Mouse (Mus musculus): ENCODE measurements at regions not wholly inside any gene's neighbourhood (a gene's known extent, or its start where the extent isn't known, plus 50 kb on each side); places are given as distances from the start of the nearest gene placed in this dataset.

- H3K4me1 ChIP-seq = no peaks in the 10 kb centered on the region
- 90% methylated on average over 8 of the region's 8 CpGs for WGBS
These were observed 59.4 kb downstream of the Cox18 start for GRCm38 (mm10) chr5:90164434-90164833.

GRCm38 (mm10) chr5:90163033-90163859 is 60.6 kb downstream of the Cox18 start:
- no peak overlapping the region for H3K4me3 ChIP-seq
- H3K9me3 ChIP-seq (replicated peaks) = no peaks in the 10 kb centered on the region
- 88% methylated on average over 18 of the region's 18 CpGs for WGBS
- no peak for ATAC-seq
- H3K4me1 ChIP-seq = no peaks in the 10 kb centered on the region
- H3K9ac ChIP-seq = no peak overlapping the region
- H3K4me2 ChIP-seq = no peak overlapping the region
- H3K27me3 ChIP-seq = no peaks in the 10 kb centered on the region
- H3K27ac ChIP-seq = no peak overlapping the region
- H3K36me3 ChIP-seq (ENCODE audit: poor library complexity, severe bottlenecking) = no peaks in the 10 kb centered on the region

More at GRCm38 (mm10) chr5:90164434-90164833, 59.4 kb downstream of the Cox18 start:
- H3K27ac ChIP-seq = no peak overlapping the region
- no peaks in the 10 kb centered on the region for H3K9me3 ChIP-seq (replicated peaks)
- no peak overlapping the region for H3K9ac ChIP-seq
- no peaks in the 10 kb centered on the region for H3K36me3 ChIP-seq (ENCODE audit: poor library complexity, severe bottlenecking)
- H3K4me2 ChIP-seq = no peak overlapping the region
- no peak overlapping the region for H3K4me3 ChIP-seq
- no peaks in the 10 kb centered on the region for H3K27me3 ChIP-seq
- no peak for ATAC-seq

GRCm38 (mm10) chr5:90160281-90160680 is 63.5 kb downstream of the Cox18 start:
- ATAC-seq = no peak
- H3K9ac ChIP-seq = no peak overlapping the region
- H3K4me3 ChIP-seq = no peak overlapping the region
- no peaks in the 10 kb centered on the region; the same call in 1 of the 2 replicates for H3K36me3 ChIP-seq (ENCODE audit: poor library complexity, severe bottlenecking)
- no peaks in the 10 kb centered on the region for H3K9me3 ChIP-seq (replicated peaks)
- H3K27ac ChIP-seq = no peak overlapping the region
- no peaks in the 10 kb centered on the region for H3K4me1 ChIP-seq
- H3K4me2 ChIP-seq = no peak overlapping the region
- H3K27me3 ChIP-seq = no peaks in the 10 kb centered on the region
- 62% methylated on average over 4 of the region's 4 CpGs for WGBS

- no peak overlapping the region for H3K4me3 ChIP-seq
- H3K4me2 ChIP-seq = no peak overlapping the region
- no peaks in the 10 kb centered on the region for H3K9me3 ChIP-seq (replicated peaks)
- H3K27ac ChIP-seq = no peak overlapping the region
- H3K36me3 ChIP-seq (ENCODE audit: poor library complexity, severe bottlenecking) = no peaks in the 10 kb centered on the region; the same call in 1 of the 2 replicates
- no peaks in the 10 kb centered on the region for H3K27me3 ChIP-seq
- WGBS = 94% methylated on average over 4 of the region's 4 CpGs
- H3K9ac ChIP-seq = no peak overlapping the region
- H3K4me1 ChIP-seq = no peaks in the 10 kb centered on the region
- ATAC-seq = peak; percentile 10; the same call in 1 of the 2 replicates
These were observed 67.3 kb downstream of the Cox18 start for GRCm38 (mm10) chr5:90156522-90156921.

GRCm38 (mm10) chr5:90149611-90150532 is 73.9 kb downstream of the Cox18 start:
- no peaks in the 10 kb centered on the region for H3K27me3 ChIP-seq
- no peak overlapping the region for H3K4me2 ChIP-seq
- no peak overlapping the region for H3K4me3 ChIP-seq
- no peaks in the 10 kb centered on the region for H3K9me3 ChIP-seq (replicated peaks)
- H3K4me1 ChIP-seq = no peaks in the 10 kb centered on the region
- WGBS = 84% methylated on average over 22 of the region's 22 CpGs
- no peak overlapping the region for H3K9ac ChIP-seq
- no peak for ATAC-seq
- H3K27ac ChIP-seq = no peak overlapping the region
- no peaks in the 10 kb centered on the region for H3K36me3 ChIP-seq (ENCODE audit: poor library complexity, severe bottlenecking)

GRCm38 (mm10) chr5:90135971-90136370 is 87.8 kb downstream of the Cox18 start:
- ATAC-seq = no peak
- no peaks in the 10 kb centered on the region for H3K36me3 ChIP-seq (ENCODE audit: poor library complexity, severe bottlenecking)
- H3K27ac ChIP-seq = no peak overlapping the region
- WGBS = 88% methylated on average over 7 of the region's 7 CpGs
- H3K27me3 ChIP-seq = no peaks in the 10 kb centered on the region
- no peak overlapping the region for H3K4me3 ChIP-seq
- no peak overlapping the region for H3K9ac ChIP-seq
- no peaks in the 10 kb centered on the region for H3K4me1 ChIP-seq
- no peak overlapping the region for H3K4me2 ChIP-seq
- H3K9me3 ChIP-seq (replicated peaks) = no peaks in the 10 kb centered on the region

DNA sequence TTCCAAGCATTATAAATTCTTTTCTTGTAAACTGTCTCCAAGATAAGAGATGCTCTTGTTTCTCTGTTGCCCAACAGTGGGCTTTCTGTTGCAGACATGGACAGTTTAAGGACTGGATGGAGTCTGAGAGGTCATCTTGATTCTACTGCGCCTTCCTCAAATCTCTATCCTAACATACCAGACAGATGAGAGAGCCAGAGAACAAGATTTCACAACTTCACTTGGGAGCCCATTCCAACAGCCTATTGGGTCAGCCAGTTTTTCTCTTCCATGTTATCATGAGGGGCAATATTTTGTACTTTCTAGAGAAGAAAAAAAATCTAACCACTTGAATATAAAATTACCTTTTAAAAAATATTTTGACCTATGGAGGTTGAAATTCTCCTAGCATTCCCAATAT is 116.8 kb downstream of the Cox18 start:
- Histone ChIP-seq H3K27me3 (no peaks in the 10 kb centered on the region), H3K4me2 (no peak overlapping the region), H3K36me3 (ENCODE audit: poor library complexity, severe bottlenecking) (no peaks in the 10 kb centered on the region), H3K4me1 (peaks cover 5% of the 10 kb centered on the region; the same call in 1 of the 2 replicates), H3K9ac (no peak overlapping the region), H3K4me3 (no peak overlapping the region), H3K27ac (no peak overlapping the region), H3K9me3 (replicated peaks) (no peaks in the 10 kb centered on the region)
- ATAC-seq = no peak
- 97% methylated on average over 1 of the region's 1 CpGs for WGBS

- no peak overlapping the region for H3K27ac ChIP-seq
- 34% methylated on average over 7 of the region's 7 CpGs for WGBS
- no peak for ATAC-seq
- peaks cover 5% of the 10 kb centered on the region; the same call in 1 of the 2 replicates for H3K4me1 ChIP-seq
- no peak overlapping the region for H3K9ac ChIP-seq
- no peaks in the 10 kb centered on the region for H3K9me3 ChIP-seq (replicated peaks)
- no peaks in the 10 kb centered on the region for H3K27me3 ChIP-seq
- no peaks in the 10 kb centered on the region for H3K36me3 ChIP-seq (ENCODE audit: poor library complexity, severe bottlenecking)
- no peak overlapping the region for H3K4me2 ChIP-seq
- H3K4me3 ChIP-seq = no peak overlapping the region
These were observed 119.1 kb downstream of the Cox18 start for GRCm38 (mm10) chr5:90104672-90105071.

- no peak overlapping the region for H3K4me3 ChIP-seq
- 82% methylated on average over 7 of the region's 7 CpGs for WGBS
- H3K27me3 ChIP-seq = no peaks in the 10 kb centered on the region
These were observed 135.3 kb downstream of the Cox18 start for GRCm38 (mm10) chr5:90088541-90088940.

DNA sequence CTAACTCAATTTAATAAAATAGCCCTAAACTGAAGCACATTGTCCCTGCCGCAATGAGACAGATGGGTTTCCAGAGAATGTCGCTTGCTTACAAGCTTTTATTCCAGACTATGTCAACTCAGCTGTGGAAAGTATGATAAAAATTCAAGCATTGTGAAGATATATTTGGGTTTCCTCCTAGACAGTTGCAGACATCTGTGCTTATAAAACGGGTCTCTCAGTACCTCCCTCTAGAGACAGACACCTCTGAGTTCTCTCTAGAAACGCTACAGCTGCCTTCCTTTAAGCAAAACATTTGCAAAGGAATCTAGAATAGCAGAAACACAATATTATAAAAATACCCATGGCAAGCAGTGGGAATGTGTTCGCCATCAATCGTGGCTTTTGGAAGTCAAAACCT is 137.3 kb downstream of the Cox18 start:
- no peak overlapping the region for H3K4me2 ChIP-seq
- 93% methylated on average over 6 of the region's 6 CpGs for WGBS
- H3K27ac ChIP-seq = no peak overlapping the region
- H3K9me3 ChIP-seq (replicated peaks) = no peaks in the 10 kb centered on the region
- H3K4me3 ChIP-seq = no peak overlapping the region
- no peak for ATAC-seq
- no peaks in the 10 kb centered on the region for H3K27me3 ChIP-seq
- H3K4me1 ChIP-seq = 0 out of 2 replicates have a peak, but pooled peaks cover 3% of the 10 kb centered on the region
- H3K36me3 ChIP-seq (ENCODE audit: poor library complexity, severe bottlenecking) = no peaks in the 10 kb centered on the region
- H3K9ac ChIP-seq = no peak overlapping the region

More at GRCm38 (mm10) chr5:90088541-90088940, 135.3 kb downstream of the Cox18 start:
- Histone ChIP-seq H3K36me3 (ENCODE audit: poor library complexity, severe bottlenecking) (no peaks in the 10 kb centered on the region), H3K9me3 (replicated peaks) (no peaks in the 10 kb centered on the region), H3K4me1 (0 out of 2 replicates have a peak, but pooled peaks cover 3% of the 10 kb centered on the region), H3K27ac (no peak overlapping the region), H3K4me2 (no peak overlapping the region), H3K9ac (no peak overlapping the region)
- ATAC-seq = no peak

DNA sequence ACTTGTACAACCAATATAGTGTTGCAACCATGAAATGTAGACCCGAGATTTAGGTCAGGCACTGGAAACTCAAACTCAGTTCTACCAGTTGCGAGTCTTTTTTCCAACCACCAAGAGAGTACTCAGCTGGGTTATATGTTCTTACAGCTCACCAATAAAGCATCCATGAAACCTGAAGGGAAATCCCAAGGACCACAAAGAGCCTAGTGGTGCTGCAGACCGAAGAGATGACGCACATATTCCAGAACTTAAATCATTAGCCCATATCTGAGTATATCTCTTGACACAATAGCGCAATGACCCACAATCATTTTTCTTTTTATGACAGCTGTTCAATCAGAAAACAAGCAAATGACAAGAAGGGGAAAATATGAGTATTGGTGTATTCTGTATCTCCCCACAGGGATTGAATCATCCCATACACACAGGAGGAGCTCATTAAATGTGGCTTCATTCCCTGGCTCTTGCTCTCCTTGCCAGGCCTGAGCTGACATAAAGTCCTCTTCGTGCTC is 146.7 kb downstream of the Cox18 start:
- no peak overlapping the region for H3K27ac ChIP-seq
- H3K9ac ChIP-seq = no peak overlapping the region
- no peak overlapping the region for H3K4me2 ChIP-seq
- no peak overlapping the region for H3K4me3 ChIP-seq
- WGBS = 97% methylated on average over 6 of the region's 6 CpGs
- no peaks in the 10 kb centered on the region for H3K36me3 ChIP-seq (ENCODE audit: poor library complexity, severe bottlenecking)
- no peaks in the 10 kb centered on the region for H3K9me3 ChIP-seq (replicated peaks)
- ATAC-seq = no peak
- H3K27me3 ChIP-seq = no peaks in the 10 kb centered on the region
- H3K4me1 ChIP-seq = no peaks in the 10 kb centered on the region

All from forebrain, embryonic 13.5 days (tissue).